Mouse (Mus musculus) spleen, adult 18-20 months (tissue): ENCODE results near the gene Rnpc3.
"Not testable (repeated sequence)": the region's sequence is repeated elsewhere in the genome, so short reads cannot be mapped to it uniquely, and the experiment has no call there.

Source experiments
- DNase-seq, 2 experiments: peaks; one replicate each; pipeline ENCODE4 v3.0.0; 2022; ENCODE audit warnings: mixed read lengths in 2 of 2

Gene Rnpc3

GRCm38 (mm10) chr3:113629606-113630359 lies at the start of gene Rnpc3:
Rnpc3 (minus strand) TSS chr3:113630149.
- DNase-seq, result peak; percentile 90 to 95

- peak in 1 of 2 experiments; percentile 24 for DNase-seq
Measured at GRCm38 (mm10) chr3:113656940-113657339, 27.0 kb upstream of the Rnpc3 start.

- no peak for DNase-seq
Measured at GRCm38 (mm10) chr3:113654335-113654734, 24.4 kb upstream of the Rnpc3 start.

- DNase-seq, result not testable (repeated sequence)
Measured at GRCm38 (mm10) chr3:113651386-113651785, 21.4 kb upstream of the Rnpc3 start.

GRCm38 (mm10) chr3:113639545-113639944 lies 9.6 kb upstream of the Rnpc3 start:
- no peak for DNase-seq

- DNase-seq, result no peak
Measured at GRCm38 (mm10) chr3:113634220-113634619, 4.3 kb upstream of the Rnpc3 start.

- no peak for DNase-seq
Measured at GRCm38 (mm10) chr3:113631611-113632010, 1.7 kb upstream of the Rnpc3 start.

GRCm38 (mm10) chr3:113630564-113630963 lies 615 bp upstream of the Rnpc3 start:
- no peak for DNase-seq

- DNase-seq, result no peak
Measured at GRCm38 (mm10) chr3:113606599-113606998, 23.4 kb downstream of the Rnpc3 start, which contains the start of gene Amy1. Amy1 (minus strand) TSS chr3:113606699.

GRCm38 (mm10) chr3:113590844-113591243 lies 39.1 kb downstream of the Rnpc3 start:
- no peak for DNase-seq

GRCm38 (mm10) chr3:113574578-113574977 lies 55.4 kb downstream of the Rnpc3 start:
- DNase-seq, result no peak

GRCm38 (mm10) chr3:113574138-113574537 lies 55.8 kb downstream of the Rnpc3 start:
- no peak for DNase-seq

GRCm38 (mm10) chr3:113572158-113572557 lies 57.8 kb downstream of the Rnpc3 start:
- DNase-seq, result no peak
